Mouse (Mus musculus) Patski (cell line): ENCODE measurements around the gene Pds5a. TPM values are rescaled to one million over a fixed set of nuclear protein-coding genes. Genes with fewer than 3 reads are reported as not detected.

Experiments used
- ATAC-seq: fragments of 100-300 bp; one replicate; pipeline ENCODE4 v1.8.0; 2021
- CTCF ChIA-PET: fragments of 350-600 bp; sonication (Branson Sonifier 250); formaldehyde crosslinking; loops from one replicate; lab custom pipeline; 2022; ENCODE audit warnings: inconsistent platforms; lab: Charles Lee
- POLR2A ChIA-PET: fragments of 350-600 bp; sonication (Branson Sonifier 250); formaldehyde crosslinking; loops from one replicate; lab custom pipeline; 2022; ENCODE audit warnings: antibody characterized with exemption, inconsistent platforms; lab: Charles Lee
- DNase-seq: peaks from one replicate; pipeline ENCODE4 v3.0.0-alpha.2; 2011; ENCODE audit warnings: low read depth, low spot score
- H3K27me3 ChIP-seq: fragments of 371-371 bp; one replicate; pipeline ENCODE4 v1.5.1; 2021
- CTCF ChIP-seq: fragments of 100-300 bp; IDR thresholded peaks from one replicate; pipeline ENCODE4 v1.5.1; 2021
- in situ Hi-C: fragments of 300-500 bp; cut with MboI; formaldehyde crosslinking; loops from 3 replicates; pipeline ENCODE4 v1.11.1; 2018; ENCODE audit warnings: low pct_unique_long_range_greater_than_20kb, mixed read lengths
- polyA plus RNA-seq: library from polyadenylated mRNA; unstranded; gene quantifications from one replicate; pipeline ENCODE4 v1.2.3, GENCODE M21; 2021

The Pds5a gene
- polyA plus RNA-seq, 1 experiment from 2014 or later = 104 TPM

- DNase-seq (no peak), ATAC-seq (no peak)
- ChIA-PET CTCF (no interaction called here), POLR2A (no interaction called here)
- in situ Hi-C loops = no loop called here
- H3K27me3 ChIP-seq = no peaks in the 10 kb centered on the region
- no peak for TF ChIP-seq CTCF
Observed at GRCm38 (mm10) chr5:65715084-65715483, 17.0 kb upstream of the Pds5a start.

- TF ChIP-seq CTCF = no peak
- in situ Hi-C loops = no loop called here
- DNase-seq = no peak
- POLR2A ChIA-PET = interaction anchor here (1.1 kb wide), 1 partner anchor 52 kb away, joined by 3 read pairs; the partner anchor contains the start of gene N4bp2
- H3K27me3 ChIP-seq = no peaks in the 10 kb centered on the region
- CTCF ChIA-PET = no interaction called here
- no peak for ATAC-seq
Observed at GRCm38 (mm10) chr5:65711463-65711862, 13.4 kb upstream of the Pds5a start.

- no peak for TF ChIP-seq CTCF
- CTCF ChIA-PET = no interaction called here
- no peaks in the 10 kb centered on the region for H3K27me3 ChIP-seq
- DNase-seq = no peak
- in situ Hi-C loops = no loop called here
- POLR2A ChIA-PET = no interaction called here
- ATAC-seq = no peak
Observed at GRCm38 (mm10) chr5:65710267-65710666, 12.2 kb upstream of the Pds5a start.

- no peak for DNase-seq
- POLR2A ChIA-PET = no interaction called here
Observed at GRCm38 (mm10) chr5:65706979-65707378, 8.9 kb upstream of the Pds5a start.

GRCm38 (mm10) chr5:65706171-65706570, 8.1 kb upstream of the Pds5a start:
- in situ Hi-C loops = no loop called here
- peak; percentile 43 for TF ChIP-seq CTCF
- no peak for DNase-seq
- ChIA-PET POLR2A (no interaction called here), CTCF (no interaction called here)
- no peak for ATAC-seq
- H3K27me3 ChIP-seq = no peaks in the 10 kb centered on the region

More at GRCm38 (mm10) chr5:65706979-65707378, 8.9 kb upstream of the Pds5a start:
- H3K27me3 ChIP-seq = no peaks in the 10 kb centered on the region
- CTCF ChIA-PET = interaction anchor here (1.3 kb wide), 1 partner anchor 11 kb away, joined by 3 read pairs; no protein-coding TSS in a partner anchor
- TF ChIP-seq CTCF = no peak
- in situ Hi-C loops = no loop called here
- ATAC-seq = no peak

- CTCF ChIA-PET = interaction anchor here (1.4 kb wide), 1 partner anchor 23 kb away, joined by 3 read pairs; no protein-coding TSS in a partner anchor
- in situ Hi-C loops = loop anchor here (5.0 kb wide), 1 partner anchor 52 kb away; no protein-coding TSS in a partner anchor
- POLR2A ChIA-PET = interaction anchor here (0.6 kb wide), 1 partner anchor 515 kb away, joined by 5 read pairs; no protein-coding TSS in a partner anchor
- no peak for TF ChIP-seq CTCF
- no peaks in the 10 kb centered on the region for H3K27me3 ChIP-seq
- ATAC-seq (no peak), DNase-seq (no peak)
Observed at GRCm38 (mm10) chr5:65704765-65705678, 6.9 kb upstream of the Pds5a start.

- POLR2A ChIA-PET = interaction anchor here (0.6 kb wide), 1 partner anchor 163 kb away, joined by 4 read pairs; no protein-coding TSS in a partner anchor
- DNase-seq (no peak), ATAC-seq (no peak)
- CTCF ChIA-PET = no interaction called here
- in situ Hi-C loops = loop anchor here (5.0 kb wide), 1 partner anchor 54 kb away; no protein-coding TSS in a partner anchor
- no peaks in the 10 kb centered on the region for H3K27me3 ChIP-seq
- no peak for TF ChIP-seq CTCF
Observed at GRCm38 (mm10) chr5:65703261-65703660, 5.2 kb upstream of the Pds5a start.

- in situ Hi-C loops = loop anchor here (5.0 kb wide), 1 partner anchor 57 kb away; no protein-coding TSS in a partner anchor
Observed at GRCm38 (mm10) chr5:65700102-65700501, 2.0 kb upstream of the Pds5a start.

GRCm38 (mm10) chr5:65699146-65699545, 1.1 kb upstream of the Pds5a start:
- ChIA-PET CTCF (no interaction called here), POLR2A (interaction anchor here (1.0 to 1.1 kb wide), 2 partner anchors 39 to 161 kb away, joined by 3 read pairs; no protein-coding TSS in a partner anchor)
- no peaks in the 10 kb centered on the region for H3K27me3 ChIP-seq
- TF ChIP-seq CTCF = no peak
- ATAC-seq = no peak
- no peak for DNase-seq
- in situ Hi-C loops = loop anchor here (5.0 to 25.0 kb wide), 2 partner anchors 162 to 302 kb away; partner anchors contain the start of genes Smim14 and Ube2k

More at GRCm38 (mm10) chr5:65700102-65700501, 2.0 kb upstream of the Pds5a start:
- ChIA-PET CTCF (no interaction called here), POLR2A (no interaction called here)
- TF ChIP-seq CTCF = no peak
- H3K27me3 ChIP-seq = no peaks in the 10 kb centered on the region
- ATAC-seq = no peak
- DNase-seq = no peak

GRCm38 (mm10) chr5:65698759-65699136, 675 bp upstream of the Pds5a start:
- ChIA-PET CTCF (interaction anchor here (0.8 kb wide), 1 partner anchor 14 kb away, joined by 3 read pairs; no protein-coding TSS in a partner anchor), POLR2A (interaction anchor here (0.7 to 1.1 kb wide), 3 partner anchors 39 to 160 kb away, joined by 3 read pairs; no protein-coding TSS in a partner anchor)
- no peak for TF ChIP-seq CTCF
- DNase-seq = no peak
- in situ Hi-C loops = loop anchor here (5.0 to 25.0 kb wide), 2 partner anchors 161 to 301 kb away; partner anchors contain the start of genes Smim14 and Ube2k
- ATAC-seq = no peak
- no peaks in the 10 kb centered on the region for H3K27me3 ChIP-seq
